Mouse (Mus musculus): ENCODE data around the gene Gamt.

DNA sequence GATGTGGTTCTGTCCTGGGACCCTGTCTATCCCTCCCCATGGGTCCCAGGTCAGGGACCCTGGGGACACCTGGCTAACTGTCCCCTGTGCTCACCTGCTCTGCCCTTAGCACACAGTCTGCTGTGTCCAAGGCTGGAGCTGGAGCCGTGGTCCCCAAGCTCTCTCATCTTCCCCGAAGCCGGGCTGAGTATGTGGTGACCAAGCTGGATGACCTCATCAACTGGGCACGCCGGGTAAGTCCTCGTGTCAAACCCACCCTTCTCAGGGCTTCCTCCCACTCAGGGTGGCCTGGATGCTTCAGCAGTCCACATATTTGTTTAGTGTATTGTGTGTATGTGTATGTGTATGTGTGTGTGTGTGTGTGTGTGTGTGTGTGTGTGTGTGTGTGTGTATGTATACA is 7.3 kb downstream of the Gamt start:
- TF ChIP-seq CTCF (IDR thresholded peaks at IDR 0.05; ENCODE audit: borderline replicate concordance, insufficient read depth, low read depth, low read length) (no peak), POLR2A (IDR thresholded peaks at IDR 0.05; ENCODE audit: borderline replicate concordance, insufficient read depth, low read length) (no peak)

Data from cerebellum, adult 2 months (tissue).